Mouse (Mus musculus) limb, embryonic 10.5 days (tissue): ENCODE measurements at regions not wholly inside any gene's neighbourhood (a gene's known extent, or its start where the extent isn't known, plus 50 kb on each side); places are given as distances from the start of the nearest gene placed in this dataset.

Experiments used
- DNase-seq: peaks from one replicate; pipeline ENCODE4 v3.0.0-alpha.2; 2017; ENCODE audit warnings: low spot score
- H3K27ac ChIP-seq: fragments of 300-500 bp; sonication (generic); 2 replicates; pipeline ENCODE4 v1.5.1; 2016; ENCODE audit warnings: mild to moderate bottlenecking
- H3K27me3 ChIP-seq: fragments of 300-500 bp; sonication (generic); 2 replicates; pipeline ENCODE4 v1.6.1; 2016; ENCODE audit warnings: low read depth, mild to moderate bottlenecking; ENCODE audit not compliant: poor library complexity, severe bottlenecking
- H3K36me3 ChIP-seq: fragments of 300-500 bp; sonication (generic); 2 replicates; pipeline ENCODE4 v1.6.1; 2016; ENCODE audit warnings: mild to moderate bottlenecking, moderate library complexity
- H3K4me1 ChIP-seq: fragments of 300-500 bp; sonication (generic); 2 replicates; pipeline ENCODE4 v1.6.1; 2016
- H3K4me3 ChIP-seq: fragments of 300-500 bp; sonication (generic); 2 replicates; pipeline ENCODE4 v1.5.1; 2016; ENCODE audit warnings: mild to moderate bottlenecking, moderate library complexity
- H3K9me3 ChIP-seq: fragments of 300-500 bp; sonication (generic); replicated peaks from 2 replicates; pipeline ENCODE4 v1.6.1; 2016; ENCODE audit warnings: mild to moderate bottlenecking
- WGBS: fragments of 180-500 bp; shearing (Covaris S2); methylation state at CpG from one replicate; pipeline ENCODE4 v1.1.7; 2016; 5-methylcytosine and 5-hydroxymethylcytosine counted together

- Histone ChIP-seq H3K27me3 (0 out of 2 replicates have a peak, but pooled peaks cover 4% of the 10 kb centered on the region), H3K27ac (no peak overlapping the region), H3K4me3 (no peak overlapping the region), H3K36me3 (no peaks in the 10 kb centered on the region), H3K4me1 (peaks cover 13% of the 10 kb centered on the region), H3K9me3 (no peaks in the 10 kb centered on the region)
- no peak for DNase-seq
- WGBS, result 90% methylated on average over 5 of the region's 5 CpGs
Observed at GRCm38 (mm10) chr15:64581046-64581445, 236.4 kb upstream of the Gm21798 start.

- Histone ChIP-seq H3K9me3 (no peaks in the 10 kb centered on the region), H3K27ac (no peak overlapping the region)
- 95% methylated on average over 6 of the region's 6 CpGs for WGBS
Observed at GRCm38 (mm10) chr15:64584129-64584528, 233.4 kb upstream of the Gm21798 start.

DNA sequence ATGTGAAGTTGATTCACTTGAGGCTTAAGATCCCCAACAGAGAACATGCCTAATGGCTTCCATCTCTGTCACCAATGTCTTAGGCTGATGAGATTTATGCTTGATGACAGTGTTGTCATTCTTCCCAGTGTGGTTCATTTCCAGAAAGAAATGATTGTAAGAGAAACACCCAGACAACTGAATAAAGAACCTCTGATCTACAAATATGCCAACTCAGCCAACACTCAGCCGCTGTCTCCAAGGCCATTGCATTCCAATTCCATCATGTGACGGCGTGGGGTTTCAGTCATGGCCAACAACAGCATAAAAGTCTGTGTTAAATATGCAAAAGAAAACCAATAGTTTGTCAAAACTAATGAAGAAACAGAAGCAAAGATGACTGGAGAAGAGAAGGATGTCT is 230.7 kb upstream of the Gm21798 start:
- no peaks in the 10 kb centered on the region for H3K9me3 ChIP-seq
- no peaks in the 10 kb centered on the region for H3K27me3 ChIP-seq
- H3K4me3 ChIP-seq, result no peak overlapping the region
- H3K4me1 ChIP-seq, result no peaks in the 10 kb centered on the region
- 90% methylated on average over 3 of the region's 3 CpGs for WGBS
- no peak for DNase-seq
- H3K36me3 ChIP-seq, result no peaks in the 10 kb centered on the region
- H3K27ac ChIP-seq, result no peak overlapping the region

More at GRCm38 (mm10) chr15:64584129-64584528, 233.4 kb upstream of the Gm21798 start:
- Histone ChIP-seq H3K4me1 (peaks cover 7% of the 10 kb centered on the region), H3K27me3 (no peaks in the 10 kb centered on the region), H3K36me3 (no peaks in the 10 kb centered on the region), H3K4me3 (no peak overlapping the region)
- DNase-seq, result no peak

DNA sequence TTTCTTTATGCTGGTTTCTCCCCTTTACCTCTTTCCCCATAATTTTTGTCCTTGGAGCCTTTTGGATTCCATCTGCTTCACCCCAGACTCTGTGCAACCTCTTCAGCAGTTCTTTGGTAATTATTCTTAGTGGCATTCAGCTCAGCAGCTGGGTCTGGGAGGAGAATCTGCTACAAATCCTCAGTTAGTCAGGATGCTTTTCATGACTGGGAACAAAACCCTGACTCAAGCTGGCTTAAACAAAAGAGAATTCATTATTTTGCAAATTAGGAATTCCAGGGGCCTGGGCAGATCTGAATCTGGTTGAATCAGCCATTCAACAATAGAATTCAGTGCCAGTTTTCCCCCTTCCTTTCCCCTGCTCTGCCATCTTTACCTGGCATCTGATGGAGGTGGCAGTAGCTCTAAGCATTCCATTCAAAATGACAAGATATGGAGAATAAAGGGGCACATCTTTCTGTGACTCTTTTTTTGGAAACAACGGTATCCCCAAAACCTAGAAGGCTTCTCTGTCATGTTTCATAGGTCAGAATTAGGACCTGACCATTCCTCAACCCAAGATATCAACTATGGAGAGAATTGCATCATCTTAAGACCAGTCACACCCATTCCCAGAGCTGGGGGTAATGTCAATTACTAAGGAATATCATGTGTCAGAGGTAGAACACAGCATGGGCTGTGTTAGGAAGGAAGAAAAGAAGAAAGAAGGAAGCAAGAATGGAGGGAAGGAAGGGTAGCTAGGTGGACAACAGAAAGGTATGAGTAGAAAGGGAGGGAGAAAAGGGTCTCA is 227.2 kb upstream of the Gm21798 start:
- Histone ChIP-seq H3K36me3 (no peaks in the 10 kb centered on the region), H3K4me3 (no peak overlapping the region), H3K27me3 (no peaks in the 10 kb centered on the region), H3K9me3 (no peaks in the 10 kb centered on the region), H3K27ac (no peak overlapping the region), H3K4me1 (no peaks in the 10 kb centered on the region)
- whole genome bisulfite sequencing, result 78% methylated on average over 1 of the region's 1 CpGs
- DNase-seq, result no peak

DNA sequence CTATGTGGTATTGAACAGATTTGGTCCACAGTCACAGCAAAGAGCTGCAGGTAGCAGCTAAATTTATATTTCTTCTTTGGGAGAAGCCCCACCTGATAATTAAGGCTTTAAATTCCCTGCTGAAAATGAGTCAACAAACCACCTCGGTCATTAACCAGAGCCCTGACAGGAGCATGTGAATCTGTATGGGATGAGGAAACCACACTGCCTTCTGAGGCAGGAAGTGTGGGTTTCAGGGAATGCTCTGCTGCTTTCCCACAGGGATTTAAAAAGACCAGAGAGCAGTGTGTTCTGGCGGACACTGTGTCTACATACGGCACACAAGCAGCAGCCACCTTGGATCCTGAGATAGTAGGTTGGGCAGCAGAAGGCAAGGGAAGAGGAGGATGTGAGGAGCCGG is 204.0 kb upstream of the Gm21798 start:
- Histone ChIP-seq H3K4me1 (0 out of 2 replicates have a peak, but pooled peaks cover 2% of the 10 kb centered on the region), H3K27ac (no peak overlapping the region), H3K9me3 (no peaks in the 10 kb centered on the region), H3K27me3 (no peaks in the 10 kb centered on the region), H3K4me3 (no peak overlapping the region), H3K36me3 (no peaks in the 10 kb centered on the region)
- no peak for DNase-seq
- WGBS, result 72% methylated on average over 4 of the region's 4 CpGs

GRCm38 (mm10) chr15:64618471-64618870 is 199.0 kb upstream of the Gm21798 start:
- Histone ChIP-seq H3K27me3 (no peaks in the 10 kb centered on the region), H3K4me3 (no peak overlapping the region), H3K27ac (no peak overlapping the region), H3K36me3 (no peaks in the 10 kb centered on the region), H3K4me1 (0 out of 2 replicates have a peak, but pooled peaks cover 2% of the 10 kb centered on the region), H3K9me3 (no peaks in the 10 kb centered on the region)
- DNase-seq, result no peak
- 87% methylated on average over 3 of the region's 3 CpGs for WGBS

- DNase-seq, result no peak
- WGBS, result 95% methylated on average over 3 of the region's 3 CpGs
- H3K36me3 ChIP-seq, result no peaks in the 10 kb centered on the region
- no peaks in the 10 kb centered on the region for H3K27me3 ChIP-seq
- H3K4me1 ChIP-seq, result no peaks in the 10 kb centered on the region
- H3K4me3 ChIP-seq, result no peak overlapping the region
- no peak overlapping the region for H3K27ac ChIP-seq
- no peaks in the 10 kb centered on the region for H3K9me3 ChIP-seq
Observed at GRCm38 (mm10) chr15:64621876-64622275, 195.6 kb upstream of the Gm21798 start.

DNA sequence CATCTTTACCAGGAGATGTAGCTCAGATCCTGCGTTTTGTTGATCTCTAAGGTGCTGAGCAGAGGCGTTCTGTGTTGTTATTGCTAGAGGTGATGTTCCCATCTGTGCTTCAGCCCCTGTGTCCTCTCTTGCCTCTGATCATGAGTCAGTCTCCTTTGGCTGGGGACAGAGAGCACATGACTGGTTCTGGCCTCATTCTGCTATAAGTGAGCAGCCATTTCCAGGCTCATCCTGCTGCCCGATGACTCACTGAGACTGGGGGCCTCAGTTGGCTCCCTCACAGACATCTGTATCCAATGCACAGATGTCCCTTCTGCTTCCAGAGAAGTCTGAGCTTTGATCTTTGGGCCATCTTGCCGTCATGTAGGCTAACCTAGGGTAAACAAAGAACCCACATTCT is 194.9 kb upstream of the Gm21798 start:
- Histone ChIP-seq H3K4me1 (no peaks in the 10 kb centered on the region), H3K4me3 (no peak overlapping the region), H3K27ac (no peak overlapping the region), H3K27me3 (no peaks in the 10 kb centered on the region), H3K9me3 (no peaks in the 10 kb centered on the region), H3K36me3 (no peaks in the 10 kb centered on the region)
- no peak for DNase-seq
- 79% methylated on average over 4 of the region's 4 CpGs for WGBS

DNA sequence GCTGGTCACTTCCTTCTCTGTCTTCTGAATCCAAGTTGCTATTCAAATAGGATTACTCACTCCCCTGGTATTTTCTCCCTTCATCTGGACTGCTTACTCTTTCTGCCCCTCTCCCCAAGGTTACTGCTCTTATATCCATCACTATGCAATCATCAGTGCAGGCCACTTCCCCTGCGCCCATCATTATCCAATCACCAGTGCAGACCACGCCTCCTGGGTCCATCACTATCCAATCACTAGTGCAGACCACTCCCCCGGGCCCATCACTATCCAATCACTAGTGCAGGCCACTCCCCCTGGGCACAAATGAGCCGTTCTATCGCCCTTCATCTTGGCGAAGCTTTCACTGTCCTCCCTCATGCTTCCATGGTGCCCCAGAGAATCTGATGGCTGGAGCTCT is 191.1 kb upstream of the Gm21798 start:
- H3K27ac ChIP-seq, result no peak overlapping the region
- WGBS, result 94% methylated on average over 6 of the region's 6 CpGs

GRCm38 (mm10) chr15:64627258-64627657 is 190.2 kb upstream of the Gm21798 start:
- DNase-seq, result peak; percentile 84
- Histone ChIP-seq H3K4me3 (no peak overlapping the region), H3K36me3 (no peaks in the 10 kb centered on the region), H3K27ac (no peak overlapping the region), H3K4me1 (no peaks in the 10 kb centered on the region), H3K9me3 (no peaks in the 10 kb centered on the region), H3K27me3 (no peaks in the 10 kb centered on the region)
- WGBS, result 27% methylated on average over 9 of the region's 9 CpGs

More for the DNA sequence above, 191.1 kb upstream of the Gm21798 start:
- Histone ChIP-seq H3K27me3 (no peaks in the 10 kb centered on the region), H3K4me3 (no peak overlapping the region), H3K36me3 (no peaks in the 10 kb centered on the region), H3K4me1 (no peaks in the 10 kb centered on the region), H3K9me3 (no peaks in the 10 kb centered on the region)
- DNase-seq, result no peak
